Mouse (Mus musculus) liver, embryonic 11.5 days (tissue): ENCODE measurements at regions not wholly inside any gene's neighbourhood (a gene's known extent, or its start where the extent isn't known, plus 50 kb on each side); places are given as distances from the start of the nearest gene placed in this dataset.
"Not testable (repeated sequence)": the region's sequence is repeated elsewhere in the genome, so short reads cannot be mapped to it uniquely, and the experiment has no call there.

Experiments used
- ATAC-seq: fragments of 200-750 bp; cut with Nextera tagmentation; replicated peaks from 2 replicates; pipeline ENCODE4 v1.8.0; 2017; ENCODE audit warnings: moderate number of reproducible peaks, mild to moderate bottlenecking, moderate TSS enrichment, moderate library complexity; ENCODE audit not compliant: low FRiP score
- DNase-seq: peaks from one replicate; pipeline ENCODE4 v3.0.0-alpha.2; 2017; ENCODE audit warnings: low spot score
- H3K27ac ChIP-seq: fragments of 300-500 bp; sonication (generic); 2 replicates; pipeline ENCODE4 v1.5.1; 2014; ENCODE audit warnings: mild to moderate bottlenecking, low read depth, low read length, control low read depth
- H3K27me3 ChIP-seq: fragments of 300-500 bp; sonication (generic); replicated peaks from 2 replicates; pipeline ENCODE4 v1.6.1; 2014; ENCODE audit warnings: low read length, mixed read lengths; ENCODE audit not compliant: control insufficient read depth, insufficient read depth
- H3K36me3 ChIP-seq: fragments of 300-500 bp; sonication (generic); 2 replicates; pipeline ENCODE4 v1.6.1; 2014; ENCODE audit warnings: mild to moderate bottlenecking, low read length, moderate library complexity, mixed read lengths; ENCODE audit not compliant: control insufficient read depth, insufficient read depth
- H3K4me1 ChIP-seq: fragments of 300-500 bp; sonication (generic); replicated peaks from 2 replicates; pipeline ENCODE4 v1.6.1; 2014; ENCODE audit warnings: low read length, mixed read lengths; ENCODE audit not compliant: control insufficient read depth, insufficient read depth
- H3K4me2 ChIP-seq: fragments of 300-500 bp; sonication (generic); 2 replicates; pipeline ENCODE4 v1.6.1; 2014; ENCODE audit warnings: mild to moderate bottlenecking, control low read depth, moderate library complexity
- H3K4me3 ChIP-seq: fragments of 300-500 bp; sonication (generic); 2 replicates; pipeline ENCODE4 v1.5.1; 2014; ENCODE audit warnings: low read depth, low read length, control low read depth
- H3K9ac ChIP-seq: fragments of 300-500 bp; sonication (generic); 2 replicates; pipeline ENCODE4 v1.6.1; 2014; ENCODE audit warnings: low read depth, low read length, control low read depth
- H3K9me3 ChIP-seq: fragments of 300-500 bp; sonication (generic); 2 replicates; pipeline ENCODE4 v1.6.1; 2016; ENCODE audit warnings: low read length, inconsistent platforms, mixed read lengths; ENCODE audit not compliant: control insufficient read depth
- WGBS: fragments of 180-500 bp; shearing (Covaris S2); extraction: QIAGEN DNeasy Blood & Tissue Kit; methylation state at CpG from one replicate; pipeline ENCODE4 v1.1.7; 2014; 5-methylcytosine and 5-hydroxymethylcytosine counted together

GRCm38 (mm10) chr12:71524156-71524555 is 214.5 kb downstream of the Dact1 start:
- 11% methylated on average over 6 of the region's 6 CpGs for WGBS

GRCm38 (mm10) chr12:71525255-71525927 is 215.7 kb downstream of the Dact1 start:
- 49% methylated on average over 10 of the region's 10 CpGs for WGBS
- H3K9ac ChIP-seq = no peak overlapping the region
- no peaks in the 10 kb centered on the region for H3K9me3 ChIP-seq
- no peaks in the 10 kb centered on the region for H3K27me3 ChIP-seq
- no peak overlapping the region for H3K27ac ChIP-seq
- H3K4me1 ChIP-seq = no peaks in the 10 kb centered on the region
- no peaks in the 10 kb centered on the region for H3K36me3 ChIP-seq
- no peak overlapping the region for H3K4me3 ChIP-seq
- no peak overlapping the region for H3K4me2 ChIP-seq
- DNase-seq (no peak), ATAC-seq (no peak)

More at GRCm38 (mm10) chr12:71524156-71524555, 214.5 kb downstream of the Dact1 start:
- no peak for ATAC-seq
- Histone ChIP-seq H3K27ac (no peak overlapping the region), H3K9me3 (no peaks in the 10 kb centered on the region), H3K4me1 (no peaks in the 10 kb centered on the region), H3K9ac (no peak overlapping the region), H3K36me3 (no peaks in the 10 kb centered on the region), H3K4me2 (no peak overlapping the region), H3K4me3 (no peak overlapping the region), H3K27me3 (no peaks in the 10 kb centered on the region)
- no peak for DNase-seq

DNA sequence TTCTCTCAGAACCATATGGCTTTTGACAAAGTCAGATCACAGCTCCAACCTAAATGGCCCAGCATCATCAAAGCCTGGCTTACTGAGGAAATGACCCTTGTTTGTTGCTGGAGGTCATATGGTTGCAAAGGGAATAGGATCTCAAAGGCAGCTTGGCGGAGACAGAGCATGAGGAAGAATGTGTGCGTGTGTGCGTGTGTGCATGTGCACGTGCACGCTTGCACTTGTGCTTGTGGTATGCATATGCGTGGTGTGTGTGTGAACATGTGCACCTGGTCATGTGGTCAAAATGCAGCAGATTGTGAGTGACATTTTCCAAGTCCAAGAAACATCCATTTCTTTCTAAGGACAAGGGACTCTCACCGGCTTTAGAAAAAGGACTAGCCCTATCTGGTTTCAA is 216.9 kb downstream of the Dact1 start:
- Histone ChIP-seq H3K9me3 (no peaks in the 10 kb centered on the region), H3K4me3 (no peak overlapping the region), H3K4me1 (no peaks in the 10 kb centered on the region), H3K4me2 (no peak overlapping the region), H3K27ac (no peak overlapping the region), H3K27me3 (no peaks in the 10 kb centered on the region), H3K36me3 (no peaks in the 10 kb centered on the region), H3K9ac (no peak overlapping the region)
- no peak for ATAC-seq
- WGBS = 89% methylated on average over 7 of the region's 7 CpGs
- DNase-seq = no peak

GRCm38 (mm10) chr12:71532161-71532560 is 222.5 kb downstream of the Dact1 start:
- Histone ChIP-seq H3K27me3 (no peaks in the 10 kb centered on the region), H3K4me3 (no peak overlapping the region), H3K36me3 (no peaks in the 10 kb centered on the region), H3K4me1 (no peaks in the 10 kb centered on the region), H3K9me3 (no peaks in the 10 kb centered on the region), H3K9ac (no peak overlapping the region), H3K27ac (no peak overlapping the region), H3K4me2 (no peak overlapping the region)
- WGBS = 64% methylated on average over 3 of the region's 3 CpGs
- ATAC-seq (no peak), DNase-seq (no peak)

DNA sequence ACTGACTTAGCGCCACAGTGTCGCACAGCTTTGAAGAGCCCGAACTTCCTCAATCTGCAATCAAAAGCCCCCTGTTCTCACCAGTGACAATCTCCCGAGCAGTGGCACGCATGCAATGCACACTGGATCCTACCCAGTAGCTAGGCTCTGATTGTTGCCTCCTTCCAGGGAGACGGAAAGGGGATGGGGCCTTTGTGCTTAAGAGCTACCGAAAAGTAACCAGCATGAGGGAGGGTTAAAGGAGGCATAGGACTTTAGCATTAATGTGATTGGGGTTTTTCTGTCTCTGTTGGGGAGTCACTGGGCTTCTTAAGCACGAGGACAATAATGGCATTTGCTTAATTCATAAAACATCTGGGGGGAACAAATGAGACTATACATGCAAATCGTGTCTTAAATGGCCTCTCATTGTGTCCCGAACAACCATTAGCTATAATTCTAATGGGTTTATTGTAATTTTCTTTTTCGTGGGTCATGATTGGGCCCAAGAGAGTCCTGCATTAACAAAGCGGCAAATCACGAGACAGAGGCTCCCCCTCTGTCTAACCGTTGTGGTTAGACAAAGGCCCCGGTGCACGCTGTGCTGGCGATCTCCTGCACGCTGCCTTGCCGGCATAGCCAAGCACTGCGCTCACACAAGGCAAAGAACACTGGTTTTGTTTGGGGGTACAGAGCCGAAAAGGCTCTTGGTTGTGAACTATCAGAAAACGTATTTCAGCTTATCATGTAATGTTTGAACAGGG is 223.2 kb downstream of the Dact1 start:
- Histone ChIP-seq H3K4me2 (no peak overlapping the region), H3K4me3 (no peak overlapping the region), H3K9ac (no peak overlapping the region), H3K9me3 (no peaks in the 10 kb centered on the region), H3K27me3 (no peaks in the 10 kb centered on the region), H3K27ac (no peak overlapping the region), H3K36me3 (no peaks in the 10 kb centered on the region), H3K4me1 (no peaks in the 10 kb centered on the region)
- WGBS = 80% methylated on average over 22 of the region's 22 CpGs
- ATAC-seq (no peak), DNase-seq (no peak)

- DNase-seq (no peak), ATAC-seq (no peak)
- WGBS = 84% methylated on average over 9 of the region's 9 CpGs
Observed at GRCm38 (mm10) chr12:71533701-71534100, 224.0 kb downstream of the Dact1 start.

DNA sequence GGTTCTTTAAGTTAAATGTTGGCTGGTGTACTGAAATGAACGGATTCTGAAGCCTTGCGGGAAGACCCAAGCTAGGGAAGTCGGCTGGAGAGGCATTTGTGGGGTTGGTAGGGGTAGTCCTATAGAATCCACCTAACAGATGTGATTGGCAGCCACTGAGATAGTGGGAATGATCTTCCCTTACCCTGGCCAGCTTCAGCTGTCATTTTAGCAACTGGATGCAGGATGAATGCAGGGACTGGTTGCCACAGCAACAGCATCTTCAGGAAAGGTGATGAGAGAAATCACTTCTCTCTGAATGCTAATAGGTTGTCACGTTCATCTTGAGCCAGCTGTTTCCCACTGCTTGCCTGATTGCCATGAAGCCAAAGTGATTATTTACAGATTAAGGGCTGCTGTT is 224.5 kb downstream of the Dact1 start:
- Histone ChIP-seq H3K9me3 (no peaks in the 10 kb centered on the region), H3K27me3 (no peaks in the 10 kb centered on the region), H3K9ac (no peak overlapping the region), H3K4me2 (no peak overlapping the region), H3K4me1 (no peaks in the 10 kb centered on the region), H3K36me3 (no peaks in the 10 kb centered on the region), H3K27ac (no peak overlapping the region), H3K4me3 (no peak overlapping the region)
- no peak for ATAC-seq
- WGBS = 75% methylated on average over 4 of the region's 4 CpGs
- no peak for DNase-seq

More at GRCm38 (mm10) chr12:71533701-71534100, 224.0 kb downstream of the Dact1 start:
- no peak overlapping the region for H3K4me2 ChIP-seq
- H3K4me1 ChIP-seq = no peaks in the 10 kb centered on the region
- no peaks in the 10 kb centered on the region for H3K36me3 ChIP-seq
- H3K27me3 ChIP-seq = no peaks in the 10 kb centered on the region
- H3K9ac ChIP-seq = no peak overlapping the region
- no peak overlapping the region for H3K27ac ChIP-seq
- no peak overlapping the region for H3K4me3 ChIP-seq
- no peaks in the 10 kb centered on the region for H3K9me3 ChIP-seq

DNA sequence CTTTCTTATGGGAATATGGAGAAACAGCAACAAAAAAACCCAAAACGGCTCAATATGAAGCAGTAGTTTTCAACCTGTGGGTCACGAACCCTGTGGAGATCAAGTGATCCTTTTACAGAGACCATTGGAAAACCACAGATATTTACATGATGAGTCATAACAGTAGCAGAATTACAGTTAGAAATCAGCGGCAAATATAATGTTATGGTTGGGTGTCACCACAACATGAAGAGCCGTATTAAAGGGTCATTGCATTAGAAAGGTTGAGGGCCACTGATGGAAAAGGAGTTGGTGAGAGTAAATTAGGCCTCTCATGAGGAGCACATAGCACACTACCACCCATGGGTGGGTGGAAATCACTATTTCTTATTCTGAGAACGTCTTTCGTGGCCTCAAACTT is 225.6 kb downstream of the Dact1 start:
- Histone ChIP-seq H3K4me2 (no peak overlapping the region), H3K4me3 (no peak overlapping the region), H3K4me1 (no peaks in the 10 kb centered on the region), H3K27ac (no peak overlapping the region), H3K9ac (no peak overlapping the region), H3K36me3 (no peaks in the 10 kb centered on the region), H3K9me3 (no peaks in the 10 kb centered on the region), H3K27me3 (no peaks in the 10 kb centered on the region)
- 92% methylated on average over 6 of the region's 6 CpGs for WGBS
- ATAC-seq = no peak
- DNase-seq = no peak

DNA sequence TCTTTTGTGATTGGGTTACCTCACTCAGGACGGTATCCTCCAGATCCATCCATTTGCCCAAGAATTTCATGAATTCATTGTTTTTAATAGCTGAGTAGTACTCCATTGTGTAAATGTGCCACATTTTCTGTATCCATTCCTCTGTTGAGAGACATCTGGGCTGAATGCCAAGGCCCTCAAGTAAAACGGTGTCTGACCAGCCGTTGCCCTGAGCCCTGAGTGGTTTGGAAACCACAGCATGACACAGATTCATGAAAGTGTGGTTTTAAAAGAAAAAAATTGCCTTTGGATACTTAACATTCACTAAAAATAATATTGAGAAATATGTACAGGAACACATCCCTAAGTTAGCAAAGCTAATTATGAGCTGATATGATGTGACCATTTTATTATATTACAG is 226.1 kb downstream of the Dact1 start:
- not testable (repeated sequence) for H3K4me1 ChIP-seq, ATAC-seq, DNase-seq, H3K27ac ChIP-seq, H3K4me2 ChIP-seq, H3K36me3 ChIP-seq, H3K9ac ChIP-seq, H3K4me3 ChIP-seq, H3K27me3 ChIP-seq, H3K9me3 ChIP-seq
- 83% methylated on average over 3 of the region's 3 CpGs for WGBS
